Mouse (Mus musculus) layer of hippocampus, postnatal 10 days (tissue): Measurements from ENCODE around the gene Dlx4. TPM values are rescaled to one million over a fixed set of nuclear protein-coding genes. Genes with fewer than 3 reads are reported as not detected.

Experiments
- DNase-seq, 2 experiments: peaks; one replicate each; pipeline ENCODE4 v3.0.0; 2021; ENCODE audit warnings: low spot score in 2 of 2
- total RNA-seq, 2 experiments: library from RNA; stranded (reverse); gene quantifications; 2 replicates each; pipeline ENCODE4 v1.2.3; 2021

The Dlx4 gene
- total RNA-seq, 2 experiments from 2014 or later, result 0.23 TPM; not detected in 1

GRCm38 (mm10) chr11:95142980-95143575 lies 3.0 kb downstream of the Dlx4 start:
- no peak for DNase-seq

DNA sequence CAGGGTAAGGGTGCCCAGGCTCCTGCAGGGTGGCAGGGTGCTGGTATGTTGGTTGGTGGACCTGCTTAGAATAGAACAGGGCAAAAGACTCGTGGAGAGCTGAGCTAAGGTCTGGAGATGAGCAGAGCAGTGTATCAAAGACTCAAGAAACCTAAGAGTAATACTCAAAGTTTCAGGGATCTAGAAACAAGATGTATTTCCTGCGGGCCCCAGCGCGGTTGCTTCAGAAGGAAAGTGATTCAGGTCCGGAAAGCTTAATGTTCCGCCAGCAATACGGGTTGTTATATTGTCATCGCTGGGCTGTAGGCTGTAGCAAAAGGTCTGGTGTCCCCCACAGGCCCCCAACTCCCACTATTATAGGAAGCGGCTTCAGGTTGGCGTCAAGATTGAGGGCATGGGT lies 3.8 kb downstream of the Dlx4 start:
- no peak for DNase-seq

DNA sequence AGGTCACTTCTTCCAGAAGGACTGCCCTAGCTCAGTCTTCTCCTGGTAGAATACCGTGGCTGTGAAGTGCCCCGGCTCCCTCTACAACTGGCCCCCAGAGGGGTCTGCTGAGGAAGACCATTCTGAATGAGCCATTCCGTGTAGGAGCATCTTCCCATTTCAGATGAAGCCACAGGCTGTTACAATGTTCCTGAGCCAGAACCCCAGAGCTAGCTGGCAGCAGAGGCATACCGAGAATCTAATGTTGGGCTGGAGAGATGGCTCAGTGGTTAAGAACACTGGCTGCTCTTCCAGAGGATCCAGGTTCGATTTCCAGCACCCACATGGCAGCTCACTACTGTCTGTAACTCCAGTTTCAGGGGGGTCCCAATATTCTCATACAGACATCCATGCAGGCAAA lies 6.2 kb downstream of the Dlx4 start:
- DNase-seq, result no peak

DNA sequence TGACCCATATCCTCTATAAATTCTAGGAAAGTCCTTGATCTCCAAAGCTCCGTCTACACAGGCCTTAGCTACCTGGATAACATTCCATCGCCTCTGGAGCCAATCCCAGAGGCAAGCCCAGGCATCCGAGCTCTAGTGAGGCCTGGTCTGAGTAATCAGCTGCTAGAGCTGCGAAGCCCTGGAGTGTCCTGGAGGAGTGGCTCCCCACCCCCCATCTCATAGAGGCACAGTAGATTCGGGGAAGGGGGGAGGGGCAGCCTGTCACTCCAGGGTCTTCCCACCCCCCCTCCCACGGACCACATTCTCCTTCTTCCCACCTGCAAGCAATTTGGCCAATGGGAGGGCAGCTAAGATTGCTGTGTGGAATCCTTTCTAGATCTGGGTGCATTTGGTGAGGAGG lies 8.8 kb downstream of the Dlx4 start:
- DNase-seq, result no peak

DNA sequence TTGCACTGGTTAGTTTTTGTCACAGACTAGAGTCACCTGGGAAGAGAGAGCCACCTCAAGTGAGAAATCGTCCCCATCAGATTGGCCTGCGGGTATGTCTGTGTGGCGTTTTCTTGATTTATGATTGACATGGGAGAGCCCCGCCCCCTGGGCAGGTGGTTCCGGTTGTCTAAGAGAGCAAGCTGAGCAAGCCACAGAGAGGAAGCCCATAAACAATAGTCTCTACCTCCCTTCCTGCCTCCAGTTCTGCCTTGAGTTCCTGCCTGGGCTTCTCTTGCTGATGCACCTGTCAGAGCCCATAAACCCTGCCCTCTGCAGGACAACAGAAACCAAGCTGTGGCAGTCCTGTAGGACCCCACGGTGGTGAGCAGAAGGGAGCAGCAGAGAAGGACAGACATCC lies 12.7 kb downstream of the Dlx4 start:
- DNase-seq, result no peak

DNA sequence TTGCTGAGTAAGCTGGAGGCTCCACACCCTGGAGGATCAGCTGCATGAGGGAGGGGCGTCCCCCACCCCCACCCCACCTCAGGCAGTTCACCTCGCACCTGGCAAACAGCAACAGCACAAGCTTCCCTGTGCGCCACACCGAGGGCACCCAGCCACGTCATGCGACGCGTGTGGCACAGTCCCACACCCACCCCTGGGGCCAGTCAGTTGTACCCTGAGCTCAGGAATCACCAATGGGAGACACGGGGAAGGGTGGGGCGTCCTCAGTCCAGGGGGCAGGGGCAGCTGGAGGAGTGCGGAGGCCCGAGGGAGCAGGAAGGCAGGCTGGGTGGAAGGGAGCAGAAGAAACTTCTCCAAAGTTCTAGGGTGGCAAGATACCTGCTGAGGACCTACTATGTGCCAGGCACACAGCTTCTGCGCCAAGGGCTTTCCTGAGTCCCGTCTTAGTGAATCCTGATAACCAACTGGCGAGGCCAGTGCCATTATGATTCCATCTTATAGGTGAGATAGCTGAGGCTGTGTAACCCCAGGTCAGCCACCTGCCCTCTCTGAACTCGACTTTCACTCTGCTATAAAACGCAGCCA lies 15.3 kb downstream of the Dlx4 start:
- no peak for DNase-seq

DNA sequence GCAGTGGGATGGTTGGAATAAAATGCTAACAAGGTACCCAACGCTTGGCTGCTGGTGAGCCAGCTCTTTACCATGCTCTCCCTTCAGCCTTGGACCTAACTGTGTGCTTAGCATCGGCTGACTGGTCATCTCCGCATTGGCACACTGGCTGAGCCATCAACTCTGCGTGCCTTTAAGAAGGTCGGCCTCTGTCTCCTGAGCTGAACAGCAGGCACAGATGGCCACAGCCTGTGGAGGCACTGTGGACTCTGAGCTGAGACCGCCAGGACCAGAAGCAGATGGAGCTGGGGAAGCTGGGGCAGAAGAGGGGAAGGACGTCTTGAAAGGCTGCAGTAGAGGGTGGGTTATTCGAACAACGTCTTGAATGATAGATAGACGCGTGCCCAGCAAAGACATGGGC lies 17.7 kb downstream of the Dlx4 start:
- no peak for DNase-seq

DNA sequence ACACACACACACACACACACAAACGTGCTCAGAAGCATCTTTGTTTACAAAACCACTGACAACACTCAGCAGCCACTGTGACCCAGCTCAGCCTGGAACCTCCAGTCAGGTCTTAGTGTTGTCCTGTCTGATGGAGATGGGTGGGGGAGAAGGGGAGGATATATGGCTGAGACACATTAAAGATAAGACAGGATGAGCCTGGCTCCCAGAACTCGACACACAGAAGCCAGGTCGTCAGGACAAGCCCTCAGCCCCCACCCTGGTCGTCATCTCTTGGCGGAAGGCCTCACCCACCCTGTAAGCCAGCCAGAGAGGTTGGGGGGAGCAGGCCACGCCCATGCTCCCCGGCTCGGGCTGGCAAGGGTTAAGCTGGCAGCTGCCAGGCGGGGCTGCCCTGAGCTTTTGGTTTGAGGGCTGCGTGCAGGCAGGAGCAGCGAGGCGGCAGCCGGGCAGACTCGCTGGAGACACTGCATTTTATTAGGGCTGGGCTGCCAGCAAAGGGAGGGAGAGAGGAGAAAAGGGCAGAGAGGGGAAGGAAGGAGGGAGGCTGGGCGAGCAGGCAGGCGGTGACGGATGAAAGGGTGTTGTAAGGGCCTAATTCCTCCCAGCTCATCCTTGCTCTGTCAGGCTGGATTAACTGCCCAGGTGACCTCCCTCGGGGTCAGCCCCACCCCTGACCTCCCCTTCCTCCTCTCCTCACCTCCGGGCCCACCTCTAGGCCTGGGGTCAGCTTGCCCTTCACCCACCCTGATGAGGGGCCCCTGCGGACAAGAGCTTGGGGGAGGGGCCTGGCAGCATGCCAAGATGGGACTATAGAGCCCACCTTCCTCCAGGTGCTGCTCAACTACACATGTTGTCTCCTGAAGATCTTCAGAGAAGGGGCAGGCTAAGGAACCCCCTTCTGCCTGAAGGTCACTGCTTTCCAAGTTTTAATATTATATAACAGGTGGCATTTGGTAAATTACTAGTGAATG lies 19.5 kb downstream of the Dlx4 start:
- DNase-seq, result no peak

- no peak for DNase-seq
These were observed 20.6 kb downstream of the Dlx4 start for GRCm38 (mm10) chr11:95125366-95125948.

- no peak for DNase-seq
These were observed 24.0 kb downstream of the Dlx4 start for GRCm38 (mm10) chr11:95122100-95122489.

- DNase-seq, result no peak
These were observed 24.6 kb downstream of the Dlx4 start for GRCm38 (mm10) chr11:95121161-95122099.

- DNase-seq, result no peak
These were observed 25.4 kb downstream of the Dlx4 start for GRCm38 (mm10) chr11:95120633-95121020.

GRCm38 (mm10) chr11:95119990-95120632 lies 26.0 kb downstream of the Dlx4 start, which contains the start of gene Dlx3:
Gene Dlx3 (plus strand): TSS chr11:95120119.
- DNase-seq, result no peak

DNA sequence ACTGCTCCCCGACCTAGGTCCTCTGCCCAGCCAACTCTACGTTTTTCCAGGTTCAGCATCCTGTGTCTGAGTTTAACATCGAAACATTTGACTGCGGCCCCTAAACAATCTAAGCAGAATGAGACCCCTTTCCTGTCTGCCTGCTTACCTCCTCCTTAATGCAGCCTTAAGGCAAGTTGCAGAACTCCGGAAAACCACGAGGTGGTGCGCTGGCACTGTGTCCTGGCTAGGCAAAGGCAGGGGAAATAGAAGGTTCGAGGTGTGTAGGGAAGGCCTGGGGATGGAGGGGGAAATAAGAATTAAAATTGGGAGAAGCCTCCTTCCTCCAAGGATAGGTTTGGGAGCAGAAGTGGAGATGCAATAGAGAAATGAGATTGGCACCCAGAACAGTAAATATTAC lies 27.6 kb downstream of the Dlx4 start:
- DNase-seq, result peak; percentile 89

DNA sequence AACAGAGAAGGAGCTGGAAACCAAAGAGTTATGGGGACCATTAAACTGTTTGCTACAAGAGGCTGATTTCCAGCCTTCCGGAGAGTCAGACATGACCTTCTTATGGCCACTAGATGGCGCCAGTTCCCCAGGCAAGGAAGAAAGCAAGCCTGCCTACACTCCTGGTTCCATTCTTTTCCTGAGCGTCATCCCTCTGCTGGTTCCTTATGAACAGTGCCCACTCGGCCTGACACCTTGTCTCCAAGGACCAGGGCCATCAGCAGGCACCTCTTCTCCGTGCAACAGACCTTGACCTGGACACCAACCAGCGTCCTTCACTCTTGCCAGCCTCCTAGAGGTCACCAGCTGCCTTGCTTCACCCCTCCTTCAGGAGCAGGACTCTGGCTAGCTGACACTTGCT lies 29.0 kb downstream of the Dlx4 start:
- peak; percentile 78 to 82 for DNase-seq

DNA sequence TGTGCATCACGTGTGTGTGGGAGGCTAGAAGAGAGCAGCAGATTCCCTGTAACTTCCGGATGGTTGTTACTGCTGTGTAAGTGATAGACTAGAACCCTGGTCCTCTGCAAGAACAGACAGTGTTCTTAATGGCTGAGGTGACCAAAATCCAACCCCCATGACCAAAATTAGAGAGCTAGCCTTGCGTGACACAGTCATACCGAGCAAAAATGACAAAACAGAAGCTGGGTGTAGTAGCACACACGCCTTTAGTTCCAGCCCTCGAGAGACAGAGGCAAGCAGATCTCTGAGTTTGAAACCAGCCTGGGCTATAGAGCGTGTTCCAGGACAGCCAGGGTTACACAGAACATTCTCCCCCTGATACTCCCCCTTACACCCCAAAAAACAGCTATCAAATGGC lies 36.0 kb downstream of the Dlx4 start:
- no peak for DNase-seq

- no peak for DNase-seq
These were observed 37.1 kb downstream of the Dlx4 start for GRCm38 (mm10) chr11:95109000-95109399.

GRCm38 (mm10) chr11:95106440-95107236 lies 39.4 kb downstream of the Dlx4 start:
- peak; percentile 87 to 90 for DNase-seq

DNA sequence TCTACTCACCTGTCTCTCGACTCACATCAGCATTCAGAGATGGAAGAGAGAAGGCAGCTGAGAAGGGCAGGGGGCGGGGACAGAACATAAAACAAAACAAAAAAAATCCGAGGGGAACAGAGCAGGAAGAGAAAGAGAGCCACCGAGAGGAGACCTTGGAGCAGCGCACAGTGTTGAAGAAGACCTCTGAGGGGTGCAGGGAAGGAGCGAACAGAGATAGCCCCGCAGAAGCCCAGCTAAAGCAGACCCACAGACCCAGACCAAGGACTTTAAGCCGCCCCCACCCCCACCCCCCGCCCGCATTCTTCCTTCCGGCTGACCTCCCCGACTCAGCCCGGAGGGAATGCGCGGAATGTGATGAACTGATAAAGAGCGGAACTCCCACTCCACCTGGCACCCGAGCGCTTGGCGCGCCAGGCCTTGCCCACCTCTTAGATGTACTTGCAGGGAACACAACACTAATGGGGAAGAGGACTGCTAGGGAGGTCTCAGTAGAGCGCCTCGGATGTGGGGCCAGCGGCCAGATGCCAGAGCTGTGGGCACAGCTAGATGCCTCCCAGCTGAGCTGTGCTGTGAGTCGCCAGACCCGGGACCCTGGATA lies 40.7 kb downstream of the Dlx4 start:
- DNase-seq, result no peak
